Mouse (Mus musculus): ENCODE data around the gene Fam189a1.

DNA sequence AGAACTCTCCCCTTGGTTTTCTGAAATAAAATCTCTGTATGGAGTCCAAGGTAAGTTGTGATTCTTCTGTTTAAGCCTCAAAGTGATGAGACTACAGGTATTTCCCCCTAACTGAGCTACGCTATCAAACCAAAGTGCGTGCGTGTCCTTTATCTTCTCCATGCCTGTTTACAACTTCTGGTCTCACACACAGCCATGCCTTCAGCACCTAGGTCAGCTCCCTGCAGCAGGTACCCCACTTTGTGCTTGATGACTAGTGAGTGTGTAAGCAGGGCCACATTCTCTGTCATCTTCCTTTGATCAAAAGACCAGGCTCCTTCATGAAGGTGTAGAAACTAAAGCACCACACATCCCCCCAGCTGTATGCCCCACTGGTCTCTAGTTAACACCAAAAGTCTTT lies 305.6 kb downstream of the Fam189a1 start:
- TF ChIP-seq CTCF (IDR thresholded peaks at IDR 0.05; ENCODE audit: control insufficient read depth, insufficient read depth, insufficient read length) (no peak), MYOG (IDR thresholded peaks at IDR 0.05; ENCODE audit: control insufficient read depth, extremely low read depth, insufficient read length) (no peak), USF1 (IDR thresholded peaks at IDR 0.05; ENCODE audit: low read depth) (no peak)
